Mouse (Mus musculus) midbrain, embryonic 14.5 days (tissue): ENCODE results near the gene Syne2. TPM values are rescaled to one million over a fixed set of nuclear protein-coding genes. Genes with fewer than 3 reads are reported as not detected.

Experiments
- ATAC-seq: fragments of 200-750 bp; cut with Nextera tagmentation; 2 replicates; pipeline ENCODE4 v1.8.0; 2017; ENCODE audit warnings: moderate number of reproducible peaks, moderate library complexity; ENCODE audit not compliant: low FRiP score, low TSS enrichment
- DNase-seq: peaks from one replicate; pipeline ENCODE4 v3.0.0-alpha.2; 2015
- H3K27ac ChIP-seq: fragments of 300-500 bp; sonication (generic); replicated peaks from 2 replicates; pipeline ENCODE4 v1.5.1; 2014; ENCODE audit warnings: mild to moderate bottlenecking, low read depth, low read length, moderate library complexity
- H3K27me3 ChIP-seq: fragments of 300-500 bp; sonication (generic); 2 replicates; pipeline ENCODE4 v1.6.1; 2014; ENCODE audit warnings: low read length, control low read depth, mixed read lengths; ENCODE audit not compliant: control insufficient read depth, insufficient read depth
- H3K36me3 ChIP-seq: fragments of 300-500 bp; sonication (generic); 2 replicates; pipeline ENCODE4 v1.6.1; 2014; ENCODE audit warnings: low read length, control low read depth; ENCODE audit not compliant: control insufficient read depth, insufficient read depth
- H3K4me1 ChIP-seq: fragments of 300-500 bp; sonication (generic); 2 replicates; pipeline ENCODE4 v1.6.1; 2014; ENCODE audit warnings: mild to moderate bottlenecking, antibody characterized with exemption, low read length, control low read depth; ENCODE audit not compliant: control insufficient read depth, insufficient read depth
- H3K4me2 ChIP-seq: fragments of 300-500 bp; sonication (generic); 2 replicates; pipeline ENCODE4 v1.6.1; 2014; ENCODE audit warnings: mild to moderate bottlenecking, low read length, moderate library complexity
- H3K4me3 ChIP-seq: fragments of 300-500 bp; sonication (generic); replicated peaks from 2 replicates; pipeline ENCODE4 v1.5.1; 2014; ENCODE audit warnings: low read depth, low read length
- H3K9ac ChIP-seq: fragments of 300-500 bp; sonication (generic); replicated peaks from 2 replicates; pipeline ENCODE4 v1.6.1; 2014; ENCODE audit warnings: mild to moderate bottlenecking, low read length, moderate library complexity
- H3K9me3 ChIP-seq: fragments of 300-500 bp; sonication (generic); 2 replicates; pipeline ENCODE4 v1.6.1; 2016; ENCODE audit warnings: low read length, control low read depth, mixed read lengths; ENCODE audit not compliant: control insufficient read depth
- WGBS: fragments of 180-500 bp; shearing (Covaris S2); extraction: QIAGEN DNeasy Blood & Tissue Kit; methylation state at CpG from one replicate; pipeline ENCODE4 v1.1.7; 2014; 5-methylcytosine and 5-hydroxymethylcytosine counted together
- polyA plus RNA-seq: library from polyadenylated mRNA; unstranded; fragments of >200 nt; fragmentation: Nextera tagmentation; extraction: Ambion mirVana; gene quantifications from 2 replicates; pipeline ENCODE4 v1.2.1, GENCODE M21; 2014

The Syne2 gene
- polyA plus RNA-seq, 1 experiment from 2014 or later = 63.5 TPM

- ATAC-seq = no peak
- no peak overlapping the region for H3K4me2 ChIP-seq
- DNase-seq = no peak
- no peak overlapping the region for H3K9ac ChIP-seq
- H3K4me3 ChIP-seq = no peak overlapping the region
- no peak overlapping the region for H3K27ac ChIP-seq
- WGBS = 59% methylated on average over 6 of the region's 6 CpGs
- H3K27me3 ChIP-seq = no peaks in the 10 kb centered on the region
- no peaks in the 10 kb centered on the region for H3K9me3 ChIP-seq
- peaks cover 17% of the 10 kb centered on the region for H3K4me1 ChIP-seq
- no peaks in the 10 kb centered on the region for H3K36me3 ChIP-seq
These were observed 4.2 kb downstream of the Syne2 start for GRCm38 (mm10) chr12:75822122-75822521.

GRCm38 (mm10) chr12:75823475-75823874, 5.5 kb downstream of the Syne2 start:
- Histone ChIP-seq H3K9ac (no peak overlapping the region), H3K27ac (no peak overlapping the region), H3K4me3 (no peak overlapping the region), H3K9me3 (no peaks in the 10 kb centered on the region), H3K36me3 (no peaks in the 10 kb centered on the region), H3K27me3 (no peaks in the 10 kb centered on the region), H3K4me1 (peaks cover 10% of the 10 kb centered on the region), H3K4me2 (no peak overlapping the region)
- 94% methylated on average over 6 of the region's 6 CpGs for WGBS
- no peak for DNase-seq
- ATAC-seq = no peak

- no peak for ATAC-seq
These were observed 7.5 kb downstream of the Syne2 start for GRCm38 (mm10) chr12:75825458-75825857.

GRCm38 (mm10) chr12:75826699-75827353, 8.9 kb downstream of the Syne2 start:
- 77% methylated on average over 10 of the region's 10 CpGs for WGBS
- Histone ChIP-seq H3K27ac (no peak overlapping the region), H3K9me3 (no peaks in the 10 kb centered on the region), H3K27me3 (no peaks in the 10 kb centered on the region), H3K4me1 (no peaks in the 10 kb centered on the region), H3K4me2 (no peak overlapping the region), H3K9ac (no peak overlapping the region), H3K4me3 (no peak overlapping the region), H3K36me3 (no peaks in the 10 kb centered on the region)
- ATAC-seq (no peak), DNase-seq (no peak)

More at GRCm38 (mm10) chr12:75825458-75825857, 7.5 kb downstream of the Syne2 start:
- Histone ChIP-seq H3K36me3 (no peaks in the 10 kb centered on the region), H3K4me2 (no peak overlapping the region), H3K27ac (no peak overlapping the region), H3K4me3 (no peak overlapping the region), H3K27me3 (no peaks in the 10 kb centered on the region), H3K9me3 (no peaks in the 10 kb centered on the region), H3K4me1 (peaks cover under 1% of the 10 kb centered on the region; the same call in 1 of the 2 replicates), H3K9ac (no peak overlapping the region)
- DNase-seq = no peak
- 90% methylated on average over 7 of the region's 7 CpGs for WGBS

- Histone ChIP-seq H3K4me2 (no peak overlapping the region), H3K4me1 (no peaks in the 10 kb centered on the region), H3K4me3 (no peak overlapping the region), H3K27me3 (no peaks in the 10 kb centered on the region), H3K36me3 (no peaks in the 10 kb centered on the region), H3K27ac (no peak overlapping the region), H3K9me3 (no peaks in the 10 kb centered on the region), H3K9ac (no peak overlapping the region)
- ATAC-seq (no peak), DNase-seq (no peak)
- 91% methylated on average over 15 of the region's 15 CpGs for WGBS
These were observed 9.8 kb downstream of the Syne2 start for GRCm38 (mm10) chr12:75827751-75828150.

GRCm38 (mm10) chr12:75829616-75830015, 11.7 kb downstream of the Syne2 start:
- DNase-seq = no peak
- H3K4me2 ChIP-seq = no peak overlapping the region
- 85% methylated on average over 5 of the region's 5 CpGs for WGBS
- no peaks in the 10 kb centered on the region for H3K27me3 ChIP-seq
- no peak overlapping the region for H3K27ac ChIP-seq
- no peak overlapping the region for H3K4me3 ChIP-seq
- no peak for ATAC-seq
- H3K9ac ChIP-seq = no peak overlapping the region
- H3K36me3 ChIP-seq = no peaks in the 10 kb centered on the region
- H3K9me3 ChIP-seq = no peaks in the 10 kb centered on the region
- no peaks in the 10 kb centered on the region for H3K4me1 ChIP-seq

GRCm38 (mm10) chr12:75833149-75833959, 15.4 kb downstream of the Syne2 start:
- DNase-seq = no peak
- Histone ChIP-seq H3K27ac (no peak overlapping the region), H3K27me3 (no peaks in the 10 kb centered on the region), H3K4me3 (no peak overlapping the region), H3K9me3 (no peaks in the 10 kb centered on the region), H3K36me3 (no peaks in the 10 kb centered on the region), H3K9ac (no peak overlapping the region), H3K4me1 (0 out of 2 replicates have a peak, but pooled peaks cover 6% of the 10 kb centered on the region), H3K4me2 (no peak overlapping the region)
- no peak for ATAC-seq
- 73% methylated on average over 12 of the region's 12 CpGs for WGBS

- no peaks in the 10 kb centered on the region for H3K9me3 ChIP-seq
- no peak overlapping the region for H3K4me2 ChIP-seq
- DNase-seq (no peak), ATAC-seq (no peak)
- H3K9ac ChIP-seq = no peak overlapping the region
- no peak overlapping the region for H3K4me3 ChIP-seq
- H3K27ac ChIP-seq = no peak overlapping the region
- 84% methylated on average over 14 of the region's 14 CpGs for WGBS
- 0 out of 2 replicates have a peak, but pooled peaks cover 6% of the 10 kb centered on the region for H3K4me1 ChIP-seq
- no peaks in the 10 kb centered on the region for H3K27me3 ChIP-seq
- no peaks in the 10 kb centered on the region for H3K36me3 ChIP-seq
These were observed 16.2 kb downstream of the Syne2 start for GRCm38 (mm10) chr12:75833960-75834729.
